In the genomic region with DNA sequence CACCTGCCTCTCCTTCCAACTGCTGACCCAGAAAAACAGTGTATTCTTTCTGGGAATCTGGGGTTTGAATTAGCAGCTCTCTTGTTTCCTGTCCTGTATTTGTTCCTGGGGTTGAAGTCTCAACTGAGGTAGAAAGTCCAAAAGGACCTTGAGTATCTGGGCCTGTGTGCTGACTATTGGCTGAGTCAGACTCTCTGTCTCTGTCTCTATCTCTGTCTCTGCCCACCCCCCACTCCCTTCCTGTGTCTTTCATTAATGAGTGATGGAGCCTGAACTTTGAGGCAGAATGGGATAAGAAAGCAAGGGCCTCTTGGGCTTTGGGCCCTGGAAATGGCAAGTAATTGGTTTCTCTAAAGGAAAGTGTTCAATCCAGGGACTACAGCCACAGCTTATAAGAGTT, we compare ENCODE assay signal across 28 mouse cellular contexts. TPM values are rescaled to one million over a fixed set of nuclear protein-coding genes. Genes with fewer than 3 reads are reported as not detected.
A peak's percentile ranks its signal among the peaks of the same experiment; 100 is the strongest.
DNase-seq lines count a peak whose midpoint lies in the region; ATAC-seq and TF ChIP-seq lines count a peak whose summit lies in the region.
"Had no signal": no experiment of that assay in that cellular context is flagged by ENCODE, and none has a peak within 500 bp of the region (broad histone marks: within the 10 kb centered on the region; RNA-seq: fewer than 3 reads in every experiment).

No protein-coding gene starts in this region.

- DNase-seq in kidney, adult 18-20 months: peak; percentile 57
- no peak for DNase-seq in liver, postnatal 0 days
- DNase-seq in kidney, postnatal 36 days: peak; percentile 77 to 90
- DNase-seq in lung, postnatal 0 days (ENCODE audit: low spot score): no peak
- no peak for DNase-seq in testis, postnatal 14 days (ENCODE audit: low spot score)
- DNase-seq: cerebellum, adult 9-10 months; cerebellum, postnatal 36 days; embryo, embryonic 11 days; gastrocnemius, adult 2 months; gastrocnemius, postnatal 36 days; heart, adult 18-20 months; heart, postnatal 4 days; layer of hippocampus, postnatal 36 days; lung, adult 18-20 months; lung, postnatal 10 days; right cerebral cortex, postnatal 4 days had no signal

- no peak overlapping the region for H3K4me3 ChIP-seq in kidney, embryonic 15.5 days (replicated peaks)
- H3K4me3 ChIP-seq in liver, embryonic 12.5 days: no peak overlapping the region
- H3K4me3 ChIP-seq in liver, postnatal 0 days (ENCODE audit: low read depth, low read length): no peak overlapping the region
- no peak overlapping the region for H3K4me3 ChIP-seq in lung, postnatal 0 days (ENCODE audit: low read depth, low read length)
- H3K4me3 ChIP-seq: embryonic facial prominence, embryonic 12.5 days; gastrocnemius, adult 2 months; hindbrain, embryonic 13.5 days; limb, embryonic 10.5 days; limb, embryonic 15.5 days; midbrain, embryonic 13.5 days; neural tube, embryonic 13.5 days had no signal

- peaks cover 6% of the 10 kb centered on the region; the same call in 1 of the 2 replicates for H3K36me3 ChIP-seq in kidney, embryonic 15.5 days
- no peaks in the 10 kb centered on the region for H3K36me3 ChIP-seq in liver, embryonic 12.5 days
- no peaks in the 10 kb centered on the region for H3K36me3 ChIP-seq in liver, postnatal 0 days (replicated peaks; ENCODE audit: insufficient read depth, low read length)
- H3K36me3 ChIP-seq in lung, postnatal 0 days (ENCODE audit: insufficient read depth, low read length): no peaks in the 10 kb centered on the region
- H3K36me3 ChIP-seq: embryonic facial prominence, embryonic 12.5 days; hindbrain, embryonic 13.5 days; limb, embryonic 15.5 days had no signal

- H3K4me2 ChIP-seq in kidney, embryonic 15.5 days: no peak overlapping the region
- no peak overlapping the region for H3K4me2 ChIP-seq in liver, embryonic 12.5 days
- no peak overlapping the region for H3K4me2 ChIP-seq in liver, postnatal 0 days (ENCODE audit: low read depth, low read length)
- no peak overlapping the region for H3K4me2 ChIP-seq in lung, postnatal 0 days (replicated peaks; ENCODE audit: low read depth, low read length)
- H3K4me2 ChIP-seq: embryonic facial prominence, embryonic 12.5 days; heart, embryonic 11.5 days; hindbrain, embryonic 13.5 days; limb, embryonic 15.5 days; midbrain, embryonic 13.5 days; neural tube, embryonic 13.5 days had no signal

- no peak overlapping the region for H3K9ac ChIP-seq in kidney, embryonic 15.5 days
- no peak overlapping the region for H3K9ac ChIP-seq in liver, embryonic 12.5 days
- no peak overlapping the region for H3K9ac ChIP-seq in liver, postnatal 0 days (replicated peaks)
- H3K9ac ChIP-seq in lung, postnatal 0 days (replicated peaks; ENCODE audit: low read depth): no peak overlapping the region
- H3K9ac ChIP-seq: embryonic facial prominence, embryonic 12.5 days; hindbrain, embryonic 13.5 days; limb, embryonic 15.5 days; midbrain, embryonic 13.5 days; neural tube, embryonic 13.5 days had no signal

- H3K4me1 ChIP-seq in kidney, embryonic 15.5 days: peaks cover 19% of the 10 kb centered on the region
- H3K4me1 ChIP-seq in liver, embryonic 12.5 days: peaks cover 28% of the 10 kb centered on the region
- H3K4me1 ChIP-seq in liver, postnatal 0 days (ENCODE audit: insufficient read depth): peaks cover 10% of the 10 kb centered on the region; the same call in 1 of the 2 replicates
- H3K4me1 ChIP-seq in lung, postnatal 0 days (ENCODE audit: insufficient read depth, low read depth, low read length): no peaks in the 10 kb centered on the region

- TF ChIP-seq EP300 in liver, postnatal 0 days (IDR thresholded peaks at IDR 0.05; ENCODE audit: low read depth): no peak
- TF ChIP-seq EP300 in lung, postnatal 0 days (IDR thresholded peaks at IDR 0.05): no peak

- H3K27ac ChIP-seq in kidney, embryonic 15.5 days: no peak overlapping the region
- 0 out of 2 replicates have a peak overlapping the region, but pooled peaks have one; percentile 2 for H3K27ac ChIP-seq in liver, embryonic 12.5 days
- no peak overlapping the region for H3K27ac ChIP-seq in liver, postnatal 0 days (ENCODE audit: low read depth)
- no peak overlapping the region for H3K27ac ChIP-seq in lung, postnatal 0 days (ENCODE audit: low read length)
- H3K27ac ChIP-seq: embryonic facial prominence, embryonic 12.5 days; gastrocnemius, adult 2 months; hindbrain, embryonic 13.5 days; limb, embryonic 10.5 days; limb, embryonic 15.5 days; macrophage; midbrain, embryonic 13.5 days; neural tube, embryonic 13.5 days had no signal

- no peak for TF ChIP-seq CTCF in liver, postnatal 0 days (IDR thresholded peaks at IDR 0.05; ENCODE audit: low read depth)
- TF ChIP-seq CTCF in lung, postnatal 0 days (IDR thresholded peaks at IDR 0.05): no peak

- no peaks in the 10 kb centered on the region; the same call in 1 of the 2 replicates for H3K27me3 ChIP-seq in kidney, embryonic 15.5 days
- peaks cover 10% of the 10 kb centered on the region for H3K27me3 ChIP-seq in liver, embryonic 12.5 days (replicated peaks)
- no peaks in the 10 kb centered on the region for H3K27me3 ChIP-seq in liver, postnatal 0 days (ENCODE audit: insufficient read depth, low read length)
- H3K27me3 ChIP-seq in lung, postnatal 0 days (replicated peaks; ENCODE audit: insufficient read depth, low read length): no peaks in the 10 kb centered on the region
- H3K27me3 ChIP-seq: embryonic facial prominence, embryonic 12.5 days; hindbrain, embryonic 13.5 days; limb, embryonic 15.5 days; midbrain, embryonic 13.5 days; neural tube, embryonic 13.5 days had no signal

- no peak for ATAC-seq in kidney, embryonic 15.5 days (replicated peaks; ENCODE audit: low FRiP score)
- no peak for ATAC-seq in liver, embryonic 12.5 days
- ATAC-seq in liver, postnatal 0 days: no peak
- no peak for ATAC-seq in lung, postnatal 0 days
- ATAC-seq: CD4-positive, CD25-positive, alpha-beta regulatory T cell, adult 4 months; forebrain, embryonic 14.5 days; midbrain, embryonic 13.5 days had no signal

- no peaks in the 10 kb centered on the region for H3K9me3 ChIP-seq in kidney, embryonic 15.5 days (replicated peaks)
- H3K9me3 ChIP-seq in liver, embryonic 12.5 days (replicated peaks): no peaks in the 10 kb centered on the region
- no peaks in the 10 kb centered on the region for H3K9me3 ChIP-seq in liver, postnatal 0 days (ENCODE audit: low read length)
- no peaks in the 10 kb centered on the region for H3K9me3 ChIP-seq in lung, postnatal 0 days (ENCODE audit: low read length)
- H3K9me3 ChIP-seq: embryonic facial prominence, embryonic 12.5 days; hindbrain, embryonic 13.5 days; limb, embryonic 10.5 days; limb, embryonic 15.5 days; midbrain, embryonic 13.5 days; neural tube, embryonic 13.5 days had no signal

RNA-seq across cellular contexts. Expression of gene Rhebl1, which starts 10.7 kb away (rescaled TPM):
- 20.0 and 20.5 TPM in 2 replicates for polyA plus RNA-seq in kidney, embryonic 15.5 days (2015; fragmentation: Nextera tagmentation; extraction: Ambion mirVana)
- polyA plus RNA-seq in liver, embryonic 12.5 days (2016; fragmentation: Nextera tagmentation; extraction: Ambion mirVana): 4.9 TPM in 2 replicates
- polyA plus RNA-seq in liver, postnatal 0 days (2015; fragmentation: Nextera tagmentation; extraction: Ambion mirVana): 1.4 and 1.8 TPM in 2 replicates
- 8.1 and 10.2 TPM in 2 replicates for polyA plus RNA-seq in lung, postnatal 0 days (2015; fragmentation: Nextera tagmentation; extraction: Ambion mirVana)

RNA-seq across cellular contexts. Expression of gene Kmt2d, which starts 12.7 kb away (rescaled TPM):
- 12.3 and 13.3 TPM in 2 replicates for polyA plus RNA-seq in kidney, embryonic 15.5 days (2015; fragmentation: Nextera tagmentation; extraction: Ambion mirVana)
- 7.0 TPM in 2 replicates for polyA plus RNA-seq in liver, embryonic 12.5 days (2016; fragmentation: Nextera tagmentation; extraction: Ambion mirVana)
- 3.0 and 3.6 TPM in 2 replicates for polyA plus RNA-seq in liver, postnatal 0 days (2015; fragmentation: Nextera tagmentation; extraction: Ambion mirVana)
- polyA plus RNA-seq in lung, postnatal 0 days (2015; fragmentation: Nextera tagmentation; extraction: Ambion mirVana): 8.7 and 11.1 TPM in 2 replicates

RNA-seq across cellular contexts. Expression of gene Dhh, which starts 14.7 kb away (rescaled TPM):
- polyA plus RNA-seq in kidney, embryonic 15.5 days (2015; fragmentation: Nextera tagmentation; extraction: Ambion mirVana): 1.4 and 2.0 TPM in 2 replicates
- polyA plus RNA-seq in liver, embryonic 12.5 days (2016; fragmentation: Nextera tagmentation; extraction: Ambion mirVana): 0.25 and 0.32 TPM in 2 replicates
- polyA plus RNA-seq in liver, postnatal 0 days (2015; fragmentation: Nextera tagmentation; extraction: Ambion mirVana): 0.07 TPM in 1 of 2 replicates, not detected in the other
- polyA plus RNA-seq in lung, postnatal 0 days (2015; fragmentation: Nextera tagmentation; extraction: Ambion mirVana): 5.1 and 6.6 TPM in 2 replicates
- polyA plus RNA-seq: CD4-positive, CD25-positive, alpha-beta regulatory T cell, adult 4 months; macrophage had no signal

RNA-seq across cellular contexts. Expression of gene Lmbr1l, which starts 34.4 kb away (rescaled TPM):
- polyA plus RNA-seq in kidney, embryonic 15.5 days (2015; fragmentation: Nextera tagmentation; extraction: Ambion mirVana): 16.4 and 17.6 TPM in 2 replicates
- 4.4 and 4.6 TPM in 2 replicates for polyA plus RNA-seq in liver, embryonic 12.5 days (2016; fragmentation: Nextera tagmentation; extraction: Ambion mirVana)
- polyA plus RNA-seq in liver, postnatal 0 days (2015; fragmentation: Nextera tagmentation; extraction: Ambion mirVana): 4.9 and 5.1 TPM in 2 replicates
- 16.5 and 17.0 TPM in 2 replicates for polyA plus RNA-seq in lung, postnatal 0 days (2015; fragmentation: Nextera tagmentation; extraction: Ambion mirVana)

RNA-seq across cellular contexts. Expression of gene Tuba1b, which starts 50.7 kb away (rescaled TPM):
- polyA plus RNA-seq in kidney, embryonic 15.5 days (2015; fragmentation: Nextera tagmentation; extraction: Ambion mirVana): 1,698 and 1,797 TPM in 2 replicates
- 1,333 and 1,388 TPM in 2 replicates for polyA plus RNA-seq in liver, embryonic 12.5 days (2016; fragmentation: Nextera tagmentation; extraction: Ambion mirVana)
- polyA plus RNA-seq in liver, postnatal 0 days (2015; fragmentation: Nextera tagmentation; extraction: Ambion mirVana): 389 and 423 TPM in 2 replicates
- 415 and 427 TPM in 2 replicates for polyA plus RNA-seq in lung, postnatal 0 days (2015; fragmentation: Nextera tagmentation; extraction: Ambion mirVana)

Comparison
In these comparisons a context has a peak if more than half of its experiments do, and no peak if none do; other contexts are left out.
1. DNase-seq: peak in kidney, adult 18-20 months (single experiment) and kidney, postnatal 36 days (2 of 2); none in liver, postnatal 0 days (single experiment), lung, postnatal 0 days (single experiment) and testis, postnatal 14 days (single experiment).